Mouse (Mus musculus) cortical plate, adult 2 months (tissue): ENCODE data around the gene Shd.

Source experiments
- CTCF ChIP-seq: fragments of 200-500 bp; IDR thresholded peaks from 2 replicates; pipeline ENCODE4 v1.5.1; 2011; ENCODE audit warnings: mild to moderate bottlenecking, control low read depth, low read length; ENCODE audit not compliant: insufficient read depth; ENCODE audit errors: extremely low read depth
- POLR2A ChIP-seq: fragments of 200-500 bp; IDR thresholded peaks from 2 replicates; pipeline ENCODE4 v1.6.1; 2011; ENCODE audit warnings: mild to moderate bottlenecking, low read length, control low read depth; ENCODE audit not compliant: insufficient read depth; ENCODE audit errors: extremely low read depth

DNA sequence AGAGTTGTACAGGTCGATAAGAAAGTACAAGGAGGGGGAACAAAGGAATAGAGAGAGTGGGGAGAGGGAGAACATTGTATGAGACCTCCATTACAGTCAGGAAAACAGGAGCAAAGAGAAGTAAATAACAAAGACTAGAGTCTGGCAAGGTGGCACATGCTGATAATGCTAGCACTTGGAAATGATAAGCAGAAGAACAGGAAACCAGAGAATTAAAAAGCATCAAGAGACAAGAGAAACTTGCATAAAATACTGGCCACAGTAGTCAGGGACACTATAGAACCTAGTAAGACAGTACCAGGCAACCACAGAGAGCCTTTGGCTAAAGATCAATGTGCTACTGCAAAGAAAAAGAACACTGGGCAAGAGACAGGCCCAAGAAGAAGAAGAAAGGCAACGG, 37.6 kb upstream of the Shd start:
- no peak for TF ChIP-seq CTCF
- no peak for TF ChIP-seq POLR2A
